Mouse (Mus musculus): ENCODE measurements at regions not wholly inside any gene's neighbourhood (a gene's known extent, or its start where the extent isn't known, plus 50 kb on each side); places are given as distances from the start of the nearest gene placed in this dataset.

- DNase-seq (ENCODE audit: low spot score in 2 of 2): peak; percentile 14 to 33
These were observed 54.4 kb upstream of the 9630041A04Rik start for GRCm38 (mm10) chr9:101807249-101807648.

- no peak for DNase-seq (ENCODE audit: low spot score in 2 of 2)
These were observed 64.9 kb upstream of the 9630041A04Rik start for GRCm38 (mm10) chr9:101796718-101797117.

GRCm38 (mm10) chr9:101796063-101796462 is 65.6 kb upstream of the 9630041A04Rik start:
- DNase-seq (ENCODE audit: low spot score in 2 of 2): peak in 1 of 2 experiments; percentile 22

- DNase-seq (ENCODE audit: low spot score in 2 of 2): no peak
These were observed 66.2 kb upstream of the 9630041A04Rik start for GRCm38 (mm10) chr9:101795436-101795835.

GRCm38 (mm10) chr9:101790936-101791335 is 70.7 kb upstream of the 9630041A04Rik start:
- no peak for DNase-seq (ENCODE audit: low spot score in 2 of 2)

GRCm38 (mm10) chr9:101740949-101741605 is 120.6 kb upstream of the 9630041A04Rik start:
- no peak for DNase-seq (ENCODE audit: low spot score in 2 of 2)

- peak; percentile 6 to 19 for DNase-seq (ENCODE audit: low spot score in 2 of 2)
These were observed 122.3 kb upstream of the 9630041A04Rik start for GRCm38 (mm10) chr9:101739322-101739721.

GRCm38 (mm10) chr9:101734271-101734670 is 127.4 kb upstream of the 9630041A04Rik start:
- DNase-seq (ENCODE audit: low spot score in 2 of 2): no peak

GRCm38 (mm10) chr9:101733611-101734225 is 127.9 kb upstream of the 9630041A04Rik start:
- DNase-seq (ENCODE audit: low spot score in 2 of 2): no peak

- DNase-seq (ENCODE audit: low spot score in 2 of 2): no peak
These were observed 131.5 kb upstream of the 9630041A04Rik start for GRCm38 (mm10) chr9:101730136-101730535.

- DNase-seq (ENCODE audit: low spot score in 2 of 2): no peak
These were observed 143.7 kb upstream of the 9630041A04Rik start for GRCm38 (mm10) chr9:101717911-101718310.

GRCm38 (mm10) chr9:101716326-101716725 is 145.3 kb upstream of the 9630041A04Rik start:
- no peak for DNase-seq (ENCODE audit: low spot score in 2 of 2)

- DNase-seq (ENCODE audit: low spot score in 2 of 2): no peak
These were observed 146.8 kb upstream of the 9630041A04Rik start for GRCm38 (mm10) chr9:101714805-101715204.

GRCm38 (mm10) chr9:101710611-101711071 is 151.0 kb upstream of the 9630041A04Rik start:
- DNase-seq (ENCODE audit: low spot score in 2 of 2): no peak

- no peak for DNase-seq (ENCODE audit: low spot score in 2 of 2)
These were observed 161.3 kb upstream of the 9630041A04Rik start for GRCm38 (mm10) chr9:101700368-101700767.

- DNase-seq (ENCODE audit: low spot score in 2 of 2): no peak
These were observed 167.6 kb upstream of the 9630041A04Rik start for GRCm38 (mm10) chr9:101694054-101694453.

- no peak for DNase-seq (ENCODE audit: low spot score in 2 of 2)
These were observed 170.3 kb upstream of the 9630041A04Rik start for GRCm38 (mm10) chr9:101691336-101691735.

GRCm38 (mm10) chr9:101690916-101691315 is 170.7 kb upstream of the 9630041A04Rik start:
- DNase-seq (ENCODE audit: low spot score in 2 of 2): no peak

GRCm38 (mm10) chr9:101690402-101690861 is 171.2 kb upstream of the 9630041A04Rik start:
- no peak for DNase-seq (ENCODE audit: low spot score in 2 of 2)

GRCm38 (mm10) chr9:101689532-101690401 is 171.9 kb upstream of the 9630041A04Rik start:
- DNase-seq (ENCODE audit: low spot score in 2 of 2): peak; percentile 97

GRCm38 (mm10) chr9:101687226-101687625 is 174.4 kb upstream of the 9630041A04Rik start:
- DNase-seq (ENCODE audit: low spot score in 2 of 2): no peak

GRCm38 (mm10) chr9:101677563-101677962 is 184.1 kb upstream of the 9630041A04Rik start:
- no peak for DNase-seq (ENCODE audit: low spot score in 2 of 2)
